Mouse (Mus musculus) urinary bladder, postnatal 10 days (tissue): ENCODE data around the gene Uvrag.

ENCODE experiments used
- DNase-seq: peaks from one replicate; pipeline ENCODE4 v3.0.0; 2022; ENCODE audit warnings: low spot score

The Uvrag gene

GRCm38 (mm10) chr7:98843649-98844048 is 297.3 kb downstream of the Uvrag start:
- no peak for DNase-seq

- no peak for DNase-seq
These were observed 297.9 kb downstream of the Uvrag start for GRCm38 (mm10) chr7:98842997-98843396.

GRCm38 (mm10) chr7:98841802-98842201 is 299.1 kb downstream of the Uvrag start:
- DNase-seq: no peak

- DNase-seq: no peak
These were observed 300.2 kb downstream of the Uvrag start for GRCm38 (mm10) chr7:98840771-98841170.

- DNase-seq: no peak
These were observed 301.6 kb downstream of the Uvrag start for GRCm38 (mm10) chr7:98839312-98839711.

- no peak for DNase-seq
These were observed 302.2 kb downstream of the Uvrag start for GRCm38 (mm10) chr7:98838729-98839141.

GRCm38 (mm10) chr7:98837901-98838300 is 303.0 kb downstream of the Uvrag start:
- no peak for DNase-seq

- DNase-seq: no peak
These were observed 304.3 kb downstream of the Uvrag start for GRCm38 (mm10) chr7:98836646-98837045.

- no peak for DNase-seq
These were observed 305.2 kb downstream of the Uvrag start for GRCm38 (mm10) chr7:98835519-98836441.
